Mouse (Mus musculus) ovary, adult 18-20 months (tissue): ENCODE results near the gene Dhrs7b.

Source experiments
- DNase-seq: peaks from one replicate; pipeline ENCODE4 v3.0.0; 2022; ENCODE audit warnings: low spot score, mixed read lengths

Dhrs7b gene

DNA sequence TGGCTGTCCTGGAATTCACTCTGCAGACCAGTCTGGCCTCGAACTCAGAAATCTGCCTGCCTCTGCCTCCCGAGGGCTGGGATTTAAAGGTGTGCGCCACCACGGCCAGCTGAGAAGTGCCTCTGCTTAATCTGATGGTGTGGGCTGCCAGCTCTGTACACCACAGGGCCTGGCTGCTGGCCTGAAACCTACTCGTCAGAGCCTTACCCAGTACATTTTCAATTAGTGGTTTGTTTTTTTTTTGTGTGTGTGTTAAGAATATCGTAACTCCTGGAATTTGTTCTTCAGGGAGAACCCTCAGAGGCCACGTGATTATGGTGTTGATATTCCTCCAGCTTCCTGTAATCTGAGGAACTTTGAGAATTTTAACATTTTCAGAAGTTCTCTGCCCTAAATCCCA lies 71.6 kb downstream of the Dhrs7b start:
- DNase-seq: no peak

DNA sequence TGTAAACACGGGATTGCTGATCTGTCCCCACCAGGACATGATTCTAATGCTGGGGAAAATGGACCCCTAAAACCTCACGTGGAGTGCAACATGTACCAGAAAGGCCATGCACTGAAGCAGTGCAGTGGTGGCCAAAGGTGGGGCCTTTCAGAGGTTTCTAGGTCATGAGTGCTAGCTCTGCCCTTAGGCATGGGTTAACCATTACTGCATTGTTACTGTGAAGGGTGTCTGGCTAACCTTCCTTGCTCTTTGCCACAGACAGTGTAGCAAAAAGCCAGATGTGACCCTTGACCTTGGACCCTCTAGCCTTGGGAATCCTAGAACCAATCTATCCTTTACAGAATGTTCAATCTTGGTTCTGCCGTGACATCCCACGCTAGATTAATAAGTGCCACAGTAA lies 72.1 kb downstream of the Dhrs7b start:
- no peak for DNase-seq

DNA sequence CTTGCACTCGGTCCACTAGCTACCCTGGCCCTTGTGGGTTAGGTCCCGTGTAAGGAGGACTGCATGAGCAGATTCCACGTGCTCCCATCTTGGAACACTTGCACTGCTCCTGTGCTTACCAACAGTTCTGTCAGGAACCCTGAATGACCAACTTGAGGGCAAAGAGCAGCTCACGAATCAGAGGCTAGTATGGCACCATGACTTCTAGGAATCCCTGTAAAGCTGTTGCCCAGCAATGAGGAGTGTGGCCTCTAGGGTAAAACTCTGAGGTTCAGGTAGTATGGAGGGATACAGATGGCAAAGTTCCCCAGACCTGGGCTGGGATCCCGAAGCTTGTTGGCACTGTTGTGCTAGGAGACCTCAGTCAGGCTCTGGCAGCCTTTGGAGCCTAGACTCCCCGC lies 73.2 kb downstream of the Dhrs7b start:
- no peak for DNase-seq

- no peak for DNase-seq
These were observed 75.1 kb downstream of the Dhrs7b start for GRCm38 (mm10) chr11:60905407-60906120.

GRCm38 (mm10) chr11:60906449-60906848 lies 76.0 kb downstream of the Dhrs7b start:
- DNase-seq: no peak

- DNase-seq: no peak
These were observed 77.6 kb downstream of the Dhrs7b start for GRCm38 (mm10) chr11:60908073-60908472.

DNA sequence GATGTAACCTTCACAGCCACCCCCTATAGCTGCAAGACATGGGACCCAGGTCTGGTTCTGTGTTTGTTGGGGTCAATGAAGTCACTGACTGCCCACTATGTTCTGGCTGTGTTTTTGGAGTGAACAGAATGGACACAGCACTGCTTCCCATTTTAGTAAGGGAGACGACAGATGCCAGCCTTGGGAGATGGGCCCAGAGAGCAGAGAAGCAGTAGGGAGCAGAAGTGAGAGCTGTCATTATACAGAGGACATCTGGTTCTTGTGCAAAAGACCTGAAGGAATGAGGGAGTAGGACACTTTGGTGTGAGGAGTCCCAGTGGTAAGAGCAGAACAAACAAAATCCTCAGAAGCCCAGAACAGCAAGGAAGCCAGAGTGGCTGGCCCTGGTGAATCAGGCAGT lies 79.2 kb downstream of the Dhrs7b start:
- DNase-seq: no peak
